Mouse (Mus musculus) forebrain, embryonic 13.5 days (tissue): ENCODE measurements around the gene Gm9507. TPM values are rescaled to one million over a fixed set of nuclear protein-coding genes. Genes with fewer than 3 reads are reported as not detected.

Experiments used
- ATAC-seq: fragments of 200-750 bp; cut with Nextera tagmentation; 2 replicates; pipeline ENCODE4 v1.8.0; 2017
- H3K27ac ChIP-seq: fragments of 300-500 bp; sonication (generic); 2 replicates; pipeline ENCODE4 v1.5.1; 2015; ENCODE audit warnings: inconsistent platforms, mild to moderate bottlenecking, moderate library complexity
- H3K27me3 ChIP-seq: fragments of 300-500 bp; sonication (generic); 2 replicates; pipeline ENCODE4 v1.6.1; 2015; ENCODE audit warnings: mild to moderate bottlenecking, inconsistent platforms
- H3K36me3 ChIP-seq: fragments of 300-500 bp; sonication (generic); 2 replicates; pipeline ENCODE4 v1.6.1; 2015; ENCODE audit warnings: mild to moderate bottlenecking, inconsistent platforms; ENCODE audit not compliant: poor library complexity, severe bottlenecking
- H3K4me1 ChIP-seq: fragments of 300-500 bp; sonication (generic); 2 replicates; pipeline ENCODE4 v1.6.1; 2015; ENCODE audit warnings: inconsistent platforms
- H3K4me2 ChIP-seq: fragments of 300-500 bp; sonication (generic); 2 replicates; pipeline ENCODE4 v1.6.1; 2015; ENCODE audit warnings: inconsistent platforms, mild to moderate bottlenecking, moderate library complexity
- H3K4me3 ChIP-seq: fragments of 300-500 bp; sonication (generic); 2 replicates; pipeline ENCODE4 v1.5.1; 2015; ENCODE audit warnings: mild to moderate bottlenecking, inconsistent platforms
- H3K9ac ChIP-seq: fragments of 300-500 bp; sonication (generic); 2 replicates; pipeline ENCODE4 v1.6.1; 2015; ENCODE audit warnings: mild to moderate bottlenecking, inconsistent platforms
- H3K9me3 ChIP-seq: fragments of 300-500 bp; sonication (generic); replicated peaks from 2 replicates; pipeline ENCODE4 v1.6.1; 2016; ENCODE audit warnings: inconsistent platforms
- WGBS: fragments of 180-500 bp; shearing (Covaris S2); methylation state at CpG from one replicate; pipeline ENCODE4 v1.1.7; 2015; 5-methylcytosine and 5-hydroxymethylcytosine counted together
- polyA plus RNA-seq: library from polyadenylated mRNA; unstranded; fragments of >200 nt; fragmentation: Nextera tagmentation; extraction: Ambion mirVana; gene quantifications from 2 replicates; pipeline ENCODE4 v1.2.1, GENCODE M21; 2015

Gm9507 gene
- polyA plus RNA-seq, result not detected in 2 replicates

DNA sequence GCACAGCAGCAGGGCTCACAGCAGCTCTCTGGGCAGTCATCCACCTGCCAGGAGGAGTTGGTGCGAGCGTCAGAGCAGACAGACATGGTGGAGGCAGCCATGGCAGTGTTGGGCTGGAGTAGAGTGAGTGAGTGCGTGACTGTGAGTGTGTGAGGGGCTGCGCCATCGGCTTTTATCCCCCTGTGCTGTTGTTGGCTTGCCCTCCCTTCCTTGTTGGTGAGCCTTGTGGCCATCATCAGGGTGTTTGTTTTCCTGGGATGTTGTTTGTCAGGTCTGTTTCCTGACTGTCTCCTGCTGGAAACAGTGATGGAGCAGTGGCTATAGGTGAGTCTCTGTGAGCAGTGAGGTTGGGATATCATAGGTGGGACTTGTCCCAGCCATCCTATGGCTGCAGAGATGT is at the start of gene Gm9507:
Gene Gm9507, minus strand, starts transcription at position 101 of the 400 bp plus-strand sequence.
- WGBS, result 67% methylated on average over 5 of the region's 5 CpGs
- no peak for ATAC-seq
- Histone ChIP-seq H3K9me3 (peaks cover 3% of the 10 kb centered on the region; the same call in 1 of the 2 replicates), H3K27me3 (no peaks in the 10 kb centered on the region), H3K4me2 (no peak within 1 kb of the TSS), H3K4me1 (no peaks in the 10 kb centered on the region), H3K27ac (no peak within 1 kb of the TSS), H3K9ac (no peak within 1 kb of the TSS), H3K4me3 (no peak within 1 kb of the TSS), H3K36me3 (no peaks in the 10 kb centered on the region)

GRCm38 (mm10) chr10:77852559-77852958 is 40.9 kb upstream of the Gm9507 start, which contains the start of gene Gm10318:
Gm10318 (plus strand) TSS chr10:77852859.
- Histone ChIP-seq H3K4me1 (0 out of 2 replicates have a peak, but pooled peaks cover 3% of the 10 kb centered on the region), H3K36me3 (no peaks in the 10 kb centered on the region), H3K9me3 (0 out of 2 replicates have a peak, but pooled peaks cover 3% of the 10 kb centered on the region), H3K27me3 (no peaks in the 10 kb centered on the region), H3K9ac (no peak within 1 kb of the TSS), H3K4me3 (no peak within 1 kb of the TSS), H3K4me2 (no peak within 1 kb of the TSS), H3K27ac (no peak within 1 kb of the TSS)
- WGBS, result 69% methylated on average over 9 of the region's 9 CpGs
- ATAC-seq, result no peak

DNA sequence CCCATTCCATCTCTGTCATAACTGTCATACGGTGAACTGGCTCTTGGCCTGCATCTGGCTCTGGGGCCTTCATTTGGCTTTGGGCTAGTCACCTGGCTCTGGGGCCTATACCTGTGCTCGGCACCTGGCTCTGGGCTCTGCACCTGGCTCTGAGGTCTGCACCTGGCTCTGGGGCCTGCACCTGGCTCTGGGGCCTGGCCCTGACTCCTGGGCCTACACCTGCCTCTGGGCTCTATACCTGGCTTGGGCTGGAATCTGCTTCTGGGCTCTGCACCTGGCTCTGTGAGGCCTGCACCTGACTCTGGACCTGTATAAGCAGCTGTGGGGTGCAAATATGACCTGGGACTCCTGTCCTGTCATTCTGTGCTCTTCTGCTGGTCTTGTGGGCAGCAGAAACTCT is 35.9 kb upstream of the Gm9507 start:
- no peak overlapping the region for H3K4me2 ChIP-seq
- no peak overlapping the region for H3K27ac ChIP-seq
- no peak overlapping the region for H3K9ac ChIP-seq
- no peaks in the 10 kb centered on the region for H3K36me3 ChIP-seq
- 86% methylated on average over 2 of the region's 2 CpGs for WGBS
- no peak for ATAC-seq
- H3K4me3 ChIP-seq, result no peak overlapping the region
- H3K9me3 ChIP-seq, result peaks cover 16% of the 10 kb centered on the region
- H3K27me3 ChIP-seq, result no peaks in the 10 kb centered on the region
- H3K4me1 ChIP-seq, result no peaks in the 10 kb centered on the region

DNA sequence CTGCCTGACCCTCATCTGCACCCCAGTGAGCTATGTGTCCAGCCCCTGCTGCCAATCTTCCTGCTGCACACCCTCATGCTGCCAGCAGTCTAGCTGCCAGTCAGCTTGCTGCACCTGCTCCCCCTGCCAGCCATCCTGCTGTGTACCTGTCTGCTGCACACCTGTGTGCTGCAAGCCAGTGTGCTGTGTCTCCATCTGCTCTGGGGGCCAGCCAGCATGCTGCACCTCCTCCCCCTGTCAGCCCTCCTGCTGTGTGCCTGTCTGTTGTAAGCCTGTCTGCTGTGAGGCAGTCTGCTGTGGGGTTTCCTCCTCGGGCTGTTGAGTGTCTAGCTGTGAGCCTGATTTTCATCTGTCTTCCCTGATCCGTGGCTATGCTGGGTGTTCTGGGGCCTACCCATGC is 35.3 kb upstream of the Gm9507 start:
- Histone ChIP-seq H3K27me3 (no peaks in the 10 kb centered on the region), H3K9ac (peak overlapping the region; percentile 26; the same call in 1 of the 2 replicates), H3K36me3 (no peaks in the 10 kb centered on the region), H3K4me1 (no peaks in the 10 kb centered on the region), H3K4me2 (no peak overlapping the region), H3K9me3 (peaks cover 16% of the 10 kb centered on the region), H3K27ac (no peak overlapping the region), H3K4me3 (no peak overlapping the region)
- ATAC-seq, result no peak
- 11% methylated on average over 2 of the region's 2 CpGs for WGBS

GRCm38 (mm10) chr10:77846503-77846902 is 34.9 kb upstream of the Gm9507 start, which contains the start of gene Gm36176:
Gm36176 (plus strand) TSS chr10:77846803.
- 100% methylated on average over 1 of the region's 3 CpGs for WGBS
- peaks cover 16% of the 10 kb centered on the region for H3K9me3 ChIP-seq
- H3K4me1 ChIP-seq, result no peaks in the 10 kb centered on the region
- peak within 1 kb of the TSS; percentile 26; the same call in 1 of the 2 replicates for H3K9ac ChIP-seq
- H3K4me2 ChIP-seq, result no peak within 1 kb of the TSS
- H3K27ac ChIP-seq, result no peak within 1 kb of the TSS
- no peaks in the 10 kb centered on the region for H3K27me3 ChIP-seq
- no peak within 1 kb of the TSS for H3K4me3 ChIP-seq
- no peaks in the 10 kb centered on the region for H3K36me3 ChIP-seq
- no peak for ATAC-seq

DNA sequence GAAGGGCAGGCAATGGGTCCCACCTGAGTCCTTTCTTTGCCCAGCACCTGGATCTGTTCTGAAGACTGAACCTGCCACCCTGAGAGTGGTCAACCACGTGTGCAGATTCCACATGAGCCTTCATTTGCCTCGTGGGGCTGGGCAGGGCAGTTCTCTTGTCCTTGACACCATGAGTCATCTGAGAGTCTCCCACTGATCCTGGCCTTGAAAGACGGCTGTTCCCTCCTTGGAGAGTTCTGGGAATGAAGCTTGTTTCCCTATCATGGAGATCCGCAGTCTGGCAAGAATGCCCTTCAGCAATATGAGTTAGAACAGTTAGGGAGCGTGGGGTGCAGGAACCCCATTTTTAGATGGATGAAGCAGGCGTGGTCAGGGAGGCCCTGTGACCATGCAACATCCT is 27.4 kb upstream of the Gm9507 start:
- Histone ChIP-seq H3K27ac (no peak overlapping the region), H3K4me3 (no peak overlapping the region), H3K27me3 (no peaks in the 10 kb centered on the region), H3K4me2 (no peak overlapping the region), H3K4me1 (no peaks in the 10 kb centered on the region), H3K9ac (no peak overlapping the region), H3K9me3 (peaks cover 11% of the 10 kb centered on the region), H3K36me3 (no peaks in the 10 kb centered on the region)
- no peak for ATAC-seq
- WGBS, result 79% methylated on average over 6 of the region's 6 CpGs

GRCm38 (mm10) chr10:77835647-77836046 is 24.0 kb upstream of the Gm9507 start, which contains the start of gene Krtap10-10:
Krtap10-10 (plus strand) TSS chr10:77835947.
- ATAC-seq, result no peak
- no peak within 1 kb of the TSS for H3K4me3 ChIP-seq
- no peak within 1 kb of the TSS for H3K9ac ChIP-seq
- no peaks in the 10 kb centered on the region for H3K27me3 ChIP-seq
- no peaks in the 10 kb centered on the region for H3K9me3 ChIP-seq
- 73% methylated on average over 9 of the region's 9 CpGs for WGBS
- no peaks in the 10 kb centered on the region for H3K4me1 ChIP-seq
- H3K36me3 ChIP-seq, result no peaks in the 10 kb centered on the region
- no peak within 1 kb of the TSS for H3K27ac ChIP-seq
- no peak within 1 kb of the TSS for H3K4me2 ChIP-seq

DNA sequence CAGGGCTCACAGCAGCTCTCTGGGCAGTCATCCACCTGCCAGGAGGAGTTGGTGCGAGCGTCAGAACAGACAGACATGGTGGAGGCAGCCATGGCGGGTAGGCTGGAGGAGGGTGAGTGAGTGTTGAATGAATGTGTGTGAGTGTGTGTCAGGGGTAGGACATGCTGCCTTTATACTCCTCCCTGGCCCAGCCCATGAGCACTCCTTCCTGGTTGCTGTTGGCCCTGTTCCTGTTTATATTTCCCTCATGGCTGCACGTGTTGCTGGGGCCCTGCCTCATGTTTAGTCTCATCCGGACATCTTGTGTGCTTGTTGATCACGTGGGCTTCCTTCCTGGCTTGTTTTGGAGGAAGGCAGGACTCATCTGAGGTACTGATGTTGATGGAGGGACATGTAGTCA is 15.3 kb upstream of the Gm9507 start, which contains the start of gene Krtap10-4:
Gene Krtap10-4, minus strand, starts transcription at position 145 of the 400 bp plus-strand sequence.
- H3K4me3 ChIP-seq, result no peak within 1 kb of the TSS
- 75% methylated on average over 6 of the region's 6 CpGs for WGBS
- no peaks in the 10 kb centered on the region for H3K4me1 ChIP-seq
- no peak within 1 kb of the TSS for H3K9ac ChIP-seq
- H3K27ac ChIP-seq, result no peak within 1 kb of the TSS
- H3K4me2 ChIP-seq, result no peak within 1 kb of the TSS
- H3K36me3 ChIP-seq, result no peaks in the 10 kb centered on the region
- H3K27me3 ChIP-seq, result no peaks in the 10 kb centered on the region
- H3K9me3 ChIP-seq, result no peaks in the 10 kb centered on the region
- ATAC-seq, result no peak

- 21% methylated on average over 4 of the region's 4 CpGs for WGBS
- no peak overlapping the region for H3K4me3 ChIP-seq
- no peak overlapping the region for H3K9ac ChIP-seq
- H3K27ac ChIP-seq, result no peak overlapping the region
- no peak overlapping the region for H3K4me2 ChIP-seq
- H3K9me3 ChIP-seq, result no peaks in the 10 kb centered on the region
- H3K27me3 ChIP-seq, result no peaks in the 10 kb centered on the region
- no peaks in the 10 kb centered on the region for H3K4me1 ChIP-seq
- ATAC-seq, result no peak
- no peaks in the 10 kb centered on the region for H3K36me3 ChIP-seq
Measured at GRCm38 (mm10) chr10:77819203-77819602, 7.6 kb upstream of the Gm9507 start.

- Histone ChIP-seq H3K4me2 (no peak overlapping the region), H3K27me3 (no peaks in the 10 kb centered on the region), H3K9me3 (no peaks in the 10 kb centered on the region), H3K4me1 (no peaks in the 10 kb centered on the region), H3K4me3 (no peak overlapping the region), H3K36me3 (no peaks in the 10 kb centered on the region), H3K27ac (no peak overlapping the region), H3K9ac (no peak overlapping the region)
- WGBS, result 96% methylated on average over 4 of the region's 4 CpGs
- ATAC-seq, result no peak
Measured at GRCm38 (mm10) chr10:77818523-77818922, 6.9 kb upstream of the Gm9507 start.

DNA sequence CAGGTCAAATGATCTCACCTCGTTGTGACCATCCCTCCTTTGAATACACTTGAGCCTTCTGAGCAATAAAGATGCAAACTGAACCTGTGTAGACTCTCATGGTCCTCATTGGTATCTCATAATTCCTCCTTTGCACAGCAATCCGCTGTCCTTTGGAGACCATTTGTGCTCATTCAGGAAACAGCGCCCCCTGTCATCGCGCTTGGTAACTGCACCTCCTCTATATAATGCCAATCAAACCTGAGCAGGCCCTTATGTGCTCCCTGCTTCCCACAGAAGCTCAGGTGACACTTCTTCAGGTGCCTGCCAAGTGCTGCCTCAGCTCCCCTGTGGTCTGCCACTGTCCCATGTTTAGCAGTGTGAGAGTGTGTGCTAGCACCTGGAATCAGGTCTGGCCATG is 3.9 kb upstream of the Gm9507 start:
- Histone ChIP-seq H3K27ac (no peak overlapping the region), H3K9me3 (no peaks in the 10 kb centered on the region), H3K4me3 (no peak overlapping the region), H3K9ac (no peak overlapping the region), H3K4me2 (no peak overlapping the region), H3K36me3 (no peaks in the 10 kb centered on the region), H3K27me3 (no peaks in the 10 kb centered on the region), H3K4me1 (no peaks in the 10 kb centered on the region)
- no peak for ATAC-seq
- 30% methylated on average over 5 of the region's 5 CpGs for WGBS

- H3K9me3 ChIP-seq, result peaks cover 3% of the 10 kb centered on the region; the same call in 1 of the 2 replicates
- ATAC-seq, result no peak
- H3K27ac ChIP-seq, result no peak within 1 kb of the TSS
- H3K4me3 ChIP-seq, result no peak within 1 kb of the TSS
- no peaks in the 10 kb centered on the region for H3K27me3 ChIP-seq
- H3K36me3 ChIP-seq, result no peaks in the 10 kb centered on the region
- H3K9ac ChIP-seq, result no peak within 1 kb of the TSS
- no peak within 1 kb of the TSS for H3K4me2 ChIP-seq
- H3K4me1 ChIP-seq, result no peaks in the 10 kb centered on the region
- WGBS, result 49% methylated on average over 4 of the region's 4 CpGs
Measured at GRCm38 (mm10) chr10:77814382-77814781, 2.7 kb upstream of the Gm9507 start, which contains the start of gene Gm2696. Gm2696 (plus strand) TSS chr10:77814682.

GRCm38 (mm10) chr10:77804095-77804494 is 7.5 kb downstream of the Gm9507 start:
- no peak overlapping the region for H3K4me3 ChIP-seq
- no peaks in the 10 kb centered on the region for H3K36me3 ChIP-seq
- ATAC-seq, result no peak
- H3K9me3 ChIP-seq, result no peaks in the 10 kb centered on the region
- no peak overlapping the region for H3K27ac ChIP-seq
- H3K4me1 ChIP-seq, result 0 out of 2 replicates have a peak, but pooled peaks cover under 1% of the 10 kb centered on the region
- no peaks in the 10 kb centered on the region for H3K27me3 ChIP-seq
- H3K9ac ChIP-seq, result no peak overlapping the region
- WGBS, result 84% methylated on average over 3 of the region's 3 CpGs
- H3K4me2 ChIP-seq, result no peak overlapping the region
